Mouse (Mus musculus) embryonic facial prominence, embryonic 11.5 days (tissue): ENCODE results near the gene Mrpl54. TPM values are rescaled to one million over a fixed set of nuclear protein-coding genes. Genes with fewer than 3 reads are reported as not detected.
A peak's percentile ranks its signal among the peaks of the same experiment; 100 is the strongest.

Experiments used
- ATAC-seq: fragments of 200-750 bp; cut with Nextera tagmentation; replicated peaks from 2 replicates; pipeline ENCODE4 v1.8.0; 2017; ENCODE audit warnings: low read depth; ENCODE audit not compliant: insufficient number of reproducible peaks, low FRiP score, low TSS enrichment
- DNase-seq: peaks from one replicate; pipeline ENCODE4 v3.0.0-alpha.2; 2015; ENCODE audit warnings: low spot score
- H3K27ac ChIP-seq: fragments of 300-500 bp; sonication (generic); replicated peaks from 2 replicates; pipeline ENCODE4 v1.5.1; 2014; ENCODE audit warnings: mild to moderate bottlenecking, low read depth, low read length, control low read depth
- H3K27me3 ChIP-seq: fragments of 300-500 bp; sonication (generic); 2 replicates; pipeline ENCODE4 v1.6.1; 2014; ENCODE audit warnings: mild to moderate bottlenecking, low read length, moderate library complexity, mixed read lengths; ENCODE audit not compliant: control insufficient read depth, insufficient read depth
- H3K36me3 ChIP-seq: fragments of 300-500 bp; sonication (generic); replicated peaks from 2 replicates; pipeline ENCODE4 v1.6.1; 2014; ENCODE audit warnings: low read depth, mild to moderate bottlenecking, low read length, moderate library complexity, mixed read lengths; ENCODE audit not compliant: control insufficient read depth, insufficient read depth
- H3K4me1 ChIP-seq: fragments of 300-500 bp; sonication (generic); 2 replicates; pipeline ENCODE4 v1.6.1; 2014; ENCODE audit warnings: low read length, mixed read lengths; ENCODE audit not compliant: control insufficient read depth, insufficient read depth
- H3K4me2 ChIP-seq: fragments of 300-500 bp; sonication (generic); 2 replicates; pipeline ENCODE4 v1.6.1; 2014; ENCODE audit warnings: low read depth, mild to moderate bottlenecking, control low read depth, low read length, moderate library complexity
- H3K4me3 ChIP-seq: fragments of 300-500 bp; sonication (generic); 2 replicates; pipeline ENCODE4 v1.5.1; 2014; ENCODE audit warnings: low read depth, low read length, control low read depth
- H3K9ac ChIP-seq: fragments of 300-500 bp; sonication (generic); replicated peaks from 2 replicates; pipeline ENCODE4 v1.6.1; 2014; ENCODE audit warnings: mild to moderate bottlenecking, control low read depth, low read length
- H3K9me3 ChIP-seq: fragments of 300-500 bp; sonication (generic); replicated peaks from 2 replicates; pipeline ENCODE4 v1.6.1; 2016; ENCODE audit warnings: mild to moderate bottlenecking, low read length, inconsistent platforms, mixed read lengths; ENCODE audit not compliant: control insufficient read depth
- WGBS: fragments of 180-500 bp; shearing (Covaris S2); extraction: QIAGEN DNeasy Blood & Tissue Kit; methylation state at CpG from one replicate; pipeline ENCODE4 v1.1.7; 2014; 5-methylcytosine and 5-hydroxymethylcytosine counted together
- polyA plus RNA-seq: library from polyadenylated mRNA; unstranded; fragments of >200 nt; fragmentation: Nextera tagmentation; extraction: Ambion mirVana; gene quantifications from 2 replicates; pipeline ENCODE4 v1.2.1, GENCODE M21; 2014

The Mrpl54 gene
- polyA plus RNA-seq, 1 experiment from 2014 or later, result 203 TPM

GRCm38 (mm10) chr10:81268643-81269412 is 2.1 kb upstream of the Mrpl54 start:
- no peaks in the 10 kb centered on the region for H3K9me3 ChIP-seq
- no peaks in the 10 kb centered on the region for H3K27me3 ChIP-seq
- peak overlapping the region; percentile 71 for H3K9ac ChIP-seq
- DNase-seq (no peak), ATAC-seq (no peak)
- H3K4me2 ChIP-seq, result peak overlapping the region; percentile 53
- peak overlapping the region; percentile 54 for H3K4me3 ChIP-seq
- peaks cover 4% of the 10 kb centered on the region for H3K36me3 ChIP-seq
- H3K27ac ChIP-seq, result no peak overlapping the region
- H3K4me1 ChIP-seq, result no peaks in the 10 kb centered on the region
- WGBS, result 80% methylated on average over 16 of the region's 16 CpGs

- no peaks in the 10 kb centered on the region for H3K27me3 ChIP-seq
- no peaks in the 10 kb centered on the region for H3K4me1 ChIP-seq
- no peak overlapping the region for H3K27ac ChIP-seq
- peak; percentile 27; the same call in 1 of the 2 replicates for ATAC-seq
- WGBS, result 5% methylated on average over 23 of the region's 23 CpGs
- peak overlapping the region; percentile 54 for H3K4me3 ChIP-seq
- peak overlapping the region; percentile 71 for H3K9ac ChIP-seq
- H3K36me3 ChIP-seq, result peaks cover 4% of the 10 kb centered on the region
- H3K4me2 ChIP-seq, result peak overlapping the region; percentile 53
- H3K9me3 ChIP-seq, result no peaks in the 10 kb centered on the region
- peak; percentile 92 for DNase-seq
Observed at GRCm38 (mm10) chr10:81268056-81268455, 1.3 kb upstream of the Mrpl54 start.

- Histone ChIP-seq H3K4me1 (no peaks in the 10 kb centered on the region), H3K36me3 (no peaks in the 10 kb centered on the region), H3K9me3 (no peaks in the 10 kb centered on the region), H3K27me3 (no peaks in the 10 kb centered on the region), H3K4me3 (peak overlapping the region; percentile 2; the same call in 1 of the 2 replicates), H3K27ac (no peak overlapping the region), H3K9ac (peak overlapping the region; percentile 27), H3K4me2 (peak overlapping the region; percentile 48; the same call in 1 of the 2 replicates)
- 98% methylated on average over 8 of the region's 8 CpGs for WGBS
- no peak for DNase-seq
- ATAC-seq, result no peak
Observed at GRCm38 (mm10) chr10:81265540-81265939, 1.2 kb downstream of the Mrpl54 start.

DNA sequence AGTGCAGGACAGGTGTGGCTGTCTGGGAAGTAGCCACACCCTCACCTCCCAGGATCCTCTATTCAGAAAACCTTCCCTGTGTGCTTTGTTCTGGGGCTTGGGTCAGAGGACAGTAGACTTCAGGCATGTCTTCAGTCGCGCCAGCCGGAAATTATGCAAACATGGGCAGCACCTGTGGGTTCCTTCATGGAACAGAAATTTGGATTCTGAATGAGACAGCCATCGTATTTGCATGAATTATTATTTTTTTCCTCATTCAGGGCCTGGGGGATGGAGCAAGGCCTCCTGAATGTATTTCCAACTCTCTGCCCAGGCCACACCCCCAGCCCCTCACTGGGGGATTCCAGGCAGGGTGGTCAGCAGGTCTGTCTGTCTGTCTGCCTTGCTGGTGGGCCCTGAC is 5.7 kb downstream of the Mrpl54 start:
- Histone ChIP-seq H3K4me1 (no peaks in the 10 kb centered on the region; the same call in 1 of the 2 replicates), H3K9ac (no peak overlapping the region), H3K27ac (no peak overlapping the region), H3K27me3 (peaks cover 34% of the 10 kb centered on the region), H3K4me3 (no peak overlapping the region), H3K36me3 (no peaks in the 10 kb centered on the region), H3K9me3 (no peaks in the 10 kb centered on the region), H3K4me2 (no peak overlapping the region)
- WGBS, result 83% methylated on average over 4 of the region's 4 CpGs
- no peak for ATAC-seq
- DNase-seq, result no peak

- ATAC-seq (no peak), DNase-seq (no peak)
- H3K27ac ChIP-seq, result no peak overlapping the region
- H3K9me3 ChIP-seq, result no peaks in the 10 kb centered on the region
- WGBS, result 52% methylated on average over 19 of the region's 21 CpGs
- H3K9ac ChIP-seq, result no peak overlapping the region
- no peaks in the 10 kb centered on the region for H3K36me3 ChIP-seq
- H3K4me3 ChIP-seq, result no peak overlapping the region
- peaks cover 34% of the 10 kb centered on the region for H3K27me3 ChIP-seq
- no peak overlapping the region for H3K4me2 ChIP-seq
- H3K4me1 ChIP-seq, result no peaks in the 10 kb centered on the region; the same call in 1 of the 2 replicates
Observed at GRCm38 (mm10) chr10:81259225-81259884, 7.4 kb downstream of the Mrpl54 start.

- DNase-seq (peak; percentile 44), ATAC-seq (no peak)
- Histone ChIP-seq H3K9ac (peak overlapping the region; percentile 53), H3K4me3 (peak overlapping the region; percentile 42), H3K36me3 (no peaks in the 10 kb centered on the region), H3K27ac (no peak overlapping the region), H3K4me1 (peaks cover 2% of the 10 kb centered on the region; the same call in 1 of the 2 replicates), H3K27me3 (peaks cover 43% of the 10 kb centered on the region), H3K4me2 (peak overlapping the region; percentile 84), H3K9me3 (no peaks in the 10 kb centered on the region)
- 1% methylated on average over 62 of the region's 62 CpGs for WGBS
Observed at GRCm38 (mm10) chr10:81257158-81258039, 9.3 kb downstream of the Mrpl54 start.

DNA sequence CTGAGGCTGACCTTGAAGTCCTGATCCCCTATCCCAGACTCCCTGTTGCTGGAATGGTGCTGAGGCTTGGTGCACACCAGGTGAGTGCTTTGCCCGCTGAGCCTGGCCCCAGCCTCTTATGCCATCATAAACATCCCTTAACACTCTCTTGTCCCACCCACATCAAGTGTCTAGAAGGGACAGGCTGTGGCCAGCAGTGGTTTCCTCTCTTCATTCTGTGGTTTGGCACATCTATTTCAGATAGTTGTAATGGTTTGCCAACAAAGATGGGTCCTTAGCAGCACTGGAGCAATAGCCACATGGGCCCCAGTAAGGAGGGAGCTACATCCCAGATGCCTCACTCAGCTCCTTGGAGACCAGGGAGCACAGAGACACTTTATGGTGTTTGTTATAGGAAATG is 11.8 kb downstream of the Mrpl54 start:
- WGBS, result 60% methylated on average over 1 of the region's 1 CpGs
- H3K9me3 ChIP-seq, result no peaks in the 10 kb centered on the region

More for the DNA sequence above, 11.8 kb downstream of the Mrpl54 start:
- no peak overlapping the region for H3K4me3 ChIP-seq
- DNase-seq, result no peak
- peaks cover 50% of the 10 kb centered on the region for H3K27me3 ChIP-seq
- ATAC-seq, result no peak
- H3K4me1 ChIP-seq, result peaks cover 2% of the 10 kb centered on the region; the same call in 1 of the 2 replicates
- no peaks in the 10 kb centered on the region for H3K36me3 ChIP-seq
- H3K4me2 ChIP-seq, result no peak overlapping the region
- H3K9ac ChIP-seq, result no peak overlapping the region
- H3K27ac ChIP-seq, result no peak overlapping the region
